Mouse (Mus musculus) E14TG2a.4 (cell line): ENCODE results near the gene Sestd1.

ENCODE experiments used
- CTCF ChIP-seq: conservative IDR thresholded peaks from 2 replicates; pipeline ENCODE4 v1.5.1; 2014; ENCODE audit warnings: low read length
- POU5F1 ChIP-seq: IDR thresholded peaks from 2 replicates; pipeline ENCODE4 v1.6.1; 2014; ENCODE audit warnings: low read length, borderline replicate concordance

DNA sequence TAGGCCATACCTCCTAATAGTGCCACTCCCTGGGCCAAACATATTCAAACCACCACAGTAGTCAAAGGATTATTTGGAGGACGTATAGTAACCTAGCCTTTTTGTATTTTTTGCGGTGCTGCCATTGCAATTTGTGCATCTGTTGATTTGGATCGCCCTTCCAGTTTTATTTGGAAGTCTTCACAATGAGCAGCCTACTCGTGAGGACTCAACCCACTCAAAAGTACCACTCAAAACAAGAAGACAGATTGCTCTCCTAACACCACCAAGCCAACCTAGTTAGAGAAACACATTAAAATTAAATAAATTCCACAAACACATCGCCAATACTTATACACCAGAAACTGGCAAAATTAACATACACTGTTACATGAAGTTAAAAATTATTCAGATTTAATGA is 38.8 kb upstream of the Sestd1 start:
- TF ChIP-seq CTCF (no peak), POU5F1 (no peak)
